Mouse (Mus musculus): ENCODE measurements around the gene Vamp2. TPM values are rescaled to one million over a fixed set of nuclear protein-coding genes. Genes with fewer than 3 reads are reported as not detected.
A peak's percentile ranks its signal among the peaks of the same experiment; 100 is the strongest.

Gene Vamp2
- polyA plus RNA-seq, 1 experiment from 2014 or later, result 324 TPM

DNA sequence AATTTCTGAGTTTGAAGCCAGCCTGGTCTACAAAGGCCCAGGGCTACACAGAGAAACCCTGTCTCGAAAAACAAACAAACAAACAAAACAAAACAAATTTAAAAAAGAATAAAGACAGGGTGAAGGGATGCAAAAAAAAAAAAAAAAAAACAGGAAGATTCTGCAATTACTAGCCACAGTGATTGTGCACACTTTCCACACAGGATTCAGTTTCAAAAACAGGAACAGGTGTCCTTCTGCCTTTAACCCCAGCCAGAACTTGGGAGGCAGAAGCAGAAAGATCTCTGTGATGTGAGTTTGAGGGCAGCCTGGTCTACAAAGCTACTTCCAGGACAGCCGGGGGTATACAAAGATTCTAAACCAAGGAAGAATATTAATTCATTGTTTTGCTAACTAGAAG lies 30.0 kb upstream of the Vamp2 start:
- no peaks in the 10 kb centered on the region for H3K36me3 ChIP-seq (replicated peaks; ENCODE audit: control insufficient read depth, insufficient read depth)
- peaks cover 25% of the 10 kb centered on the region for H3K4me1 ChIP-seq (replicated peaks; ENCODE audit: control insufficient read depth, insufficient read depth, low read length)
- no peak for ATAC-seq (ENCODE audit: low FRiP score)
- WGBS, result 73% methylated on average over 2 of the region's 2 CpGs
- no peaks in the 10 kb centered on the region for H3K27me3 ChIP-seq (ENCODE audit: control insufficient read depth, insufficient read depth, low read length)
- peak overlapping the region; percentile 75 for H3K4me2 ChIP-seq (replicated peaks)
- H3K9ac ChIP-seq, result peak overlapping the region; percentile 85
- peak overlapping the region; percentile 54 for H3K4me3 ChIP-seq (replicated peaks; ENCODE audit: low read length)
- no peak for DNase-seq (ENCODE audit: low spot score)
- peak overlapping the region; percentile 91 for H3K27ac ChIP-seq
- H3K9me3 ChIP-seq (ENCODE audit: control insufficient read depth, low read length), result no peaks in the 10 kb centered on the region

- no peaks in the 10 kb centered on the region for H3K9me3 ChIP-seq (ENCODE audit: control insufficient read depth, low read length)
- H3K4me2 ChIP-seq (replicated peaks), result peak overlapping the region; percentile 75
- DNase-seq (ENCODE audit: low spot score), result no peak
- ATAC-seq (ENCODE audit: low FRiP score), result peak; percentile 14
- H3K27ac ChIP-seq, result peak overlapping the region; percentile 91
- H3K9ac ChIP-seq, result peak overlapping the region; percentile 85
- 1% methylated on average over 19 of the region's 19 CpGs for WGBS
- H3K4me1 ChIP-seq (replicated peaks; ENCODE audit: control insufficient read depth, insufficient read depth, low read length), result peaks cover 25% of the 10 kb centered on the region
- H3K4me3 ChIP-seq (replicated peaks; ENCODE audit: low read length), result peak overlapping the region; percentile 54
- no peaks in the 10 kb centered on the region for H3K36me3 ChIP-seq (replicated peaks; ENCODE audit: control insufficient read depth, insufficient read depth)
- H3K27me3 ChIP-seq (ENCODE audit: control insufficient read depth, insufficient read depth, low read length), result no peaks in the 10 kb centered on the region
Measured at GRCm38 (mm10) chr11:69058729-69059356, 29.4 kb upstream of the Vamp2 start.

- H3K27ac ChIP-seq, result peak within 1 kb of the TSS; percentile 91
- H3K27me3 ChIP-seq (ENCODE audit: control insufficient read depth, insufficient read depth, low read length), result no peaks in the 10 kb centered on the region
- no peaks in the 10 kb centered on the region for H3K36me3 ChIP-seq (replicated peaks; ENCODE audit: control insufficient read depth, insufficient read depth)
- H3K9ac ChIP-seq, result peak within 1 kb of the TSS; percentile 85
- H3K4me2 ChIP-seq (replicated peaks), result peak within 1 kb of the TSS; percentile 80
- peaks cover 25% of the 10 kb centered on the region for H3K4me1 ChIP-seq (replicated peaks; ENCODE audit: control insufficient read depth, insufficient read depth, low read length)
- ATAC-seq (ENCODE audit: low FRiP score), result peak; percentile 94
- peak within 1 kb of the TSS; percentile 54 for H3K4me3 ChIP-seq (replicated peaks; ENCODE audit: low read length)
- no peaks in the 10 kb centered on the region for H3K9me3 ChIP-seq (ENCODE audit: control insufficient read depth, low read length)
- WGBS, result 0% methylated on average over 61 of the region's 64 CpGs
- DNase-seq (ENCODE audit: low spot score), result peak; percentile 94
Measured at GRCm38 (mm10) chr11:69059357-69059974, 28.8 kb upstream of the Vamp2 start, which contains the start of gene Borcs6. TSS of gene Borcs6 (plus strand) at chr11:69059717.

DNA sequence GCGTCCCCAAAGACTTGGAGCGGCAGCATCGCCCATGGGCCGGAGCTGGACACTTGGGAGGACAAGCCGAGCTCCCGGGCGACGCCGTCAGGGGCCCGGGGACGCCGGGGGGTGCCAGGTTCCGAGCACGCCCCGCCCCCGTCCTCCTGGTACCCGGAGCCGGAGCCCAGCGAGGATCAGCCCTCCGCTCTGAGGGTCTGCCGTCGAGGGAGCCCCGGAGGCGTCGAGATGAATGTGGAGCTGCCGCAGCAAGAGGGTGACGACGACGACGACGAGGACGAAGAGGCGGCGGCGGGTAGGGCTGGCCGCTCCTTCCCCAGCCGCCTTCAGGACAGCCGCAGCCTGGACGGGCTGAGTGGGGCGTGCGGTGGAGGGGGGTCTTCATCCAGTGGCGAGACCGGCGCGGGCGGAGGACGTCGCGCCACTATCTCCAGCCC lies 28.3 kb upstream of the Vamp2 start:
- no peaks in the 10 kb centered on the region for H3K9me3 ChIP-seq (ENCODE audit: control insufficient read depth, low read length)
- peak overlapping the region; percentile 80 for H3K4me2 ChIP-seq (replicated peaks)
- no peaks in the 10 kb centered on the region for H3K36me3 ChIP-seq (replicated peaks; ENCODE audit: control insufficient read depth, insufficient read depth)
- no peak for DNase-seq (ENCODE audit: low spot score)
- peak; percentile 10 for ATAC-seq (ENCODE audit: low FRiP score)
- H3K9ac ChIP-seq, result peak overlapping the region; percentile 85
- peaks cover 25% of the 10 kb centered on the region for H3K4me1 ChIP-seq (replicated peaks; ENCODE audit: control insufficient read depth, insufficient read depth, low read length)
- peak overlapping the region; percentile 54 for H3K4me3 ChIP-seq (replicated peaks; ENCODE audit: low read length)
- H3K27ac ChIP-seq, result peak overlapping the region; percentile 85
- WGBS, result 0% methylated on average over 43 of the region's 49 CpGs
- no peaks in the 10 kb centered on the region for H3K27me3 ChIP-seq (ENCODE audit: control insufficient read depth, insufficient read depth, low read length)

DNA sequence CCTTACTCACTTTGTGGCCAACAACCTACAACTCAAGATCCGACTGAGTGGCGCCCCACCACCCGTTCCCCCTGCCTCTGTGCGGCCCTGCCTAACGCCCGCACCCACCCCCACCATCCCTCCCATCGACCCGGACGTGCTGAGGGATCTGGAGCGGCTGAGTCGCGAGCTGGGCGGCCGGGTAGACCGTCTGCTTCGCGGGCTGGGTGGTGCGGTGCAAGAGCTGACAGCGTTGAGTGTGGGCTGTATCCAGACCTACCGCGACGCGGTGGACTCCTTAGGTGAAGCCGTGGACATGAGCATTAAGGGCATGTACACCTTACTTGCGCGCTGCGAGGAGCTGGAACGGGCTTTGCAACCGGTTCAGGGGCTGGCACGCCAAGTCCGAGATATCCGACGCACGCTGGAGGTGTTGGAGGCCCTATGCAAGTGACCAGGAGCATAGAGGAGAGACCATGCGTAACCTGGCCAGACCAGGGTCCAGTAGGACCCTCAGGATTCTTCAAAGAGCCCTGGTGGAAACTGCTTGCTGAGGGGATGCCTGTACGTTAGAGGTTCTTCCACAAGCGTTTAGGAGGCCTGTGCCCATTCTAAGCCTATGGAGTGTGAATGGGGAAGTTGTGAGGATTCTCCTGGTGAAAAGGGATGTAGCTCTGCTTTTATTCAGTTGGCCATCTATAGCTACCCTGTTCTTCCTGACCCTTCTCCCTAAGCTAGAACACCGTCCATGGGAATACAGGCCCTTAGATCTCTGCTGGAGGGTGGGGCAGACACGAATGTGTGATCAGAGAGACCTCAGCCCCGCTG lies 27.6 kb upstream of the Vamp2 start:
- H3K9ac ChIP-seq, result peak overlapping the region; percentile 85

DNA sequence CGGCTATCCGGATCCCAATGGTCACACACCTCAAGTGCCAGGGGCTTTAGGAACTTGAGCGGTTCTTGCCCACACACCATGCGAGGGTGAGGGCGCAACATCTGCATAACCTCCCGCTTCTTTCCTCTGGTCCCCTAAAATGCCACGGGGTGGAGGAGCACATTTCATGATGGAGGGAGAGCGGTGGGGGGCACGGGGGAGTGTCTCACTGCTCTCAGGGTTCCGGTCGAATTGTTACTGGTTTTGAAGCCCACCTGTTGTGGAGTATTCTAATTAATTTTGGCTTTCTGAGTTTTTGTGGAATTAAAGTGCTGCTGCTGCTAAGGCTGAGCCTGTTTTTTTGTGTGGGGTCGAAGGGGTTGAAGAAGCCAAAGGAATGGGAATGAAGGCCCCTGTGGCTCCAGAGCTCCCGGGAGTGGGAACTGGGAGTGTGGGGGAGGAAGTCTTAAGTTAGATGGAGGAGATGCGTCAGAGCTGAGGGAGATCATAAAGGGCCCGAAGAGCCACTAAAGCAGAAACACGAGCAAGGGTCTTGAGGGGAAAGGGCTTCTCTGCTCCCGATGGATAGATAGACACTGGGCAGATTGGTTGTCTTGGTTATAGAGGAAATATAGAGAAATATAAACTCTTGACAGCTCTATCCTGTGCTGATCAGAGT lies 26.9 kb upstream of the Vamp2 start:
- ATAC-seq (ENCODE audit: low FRiP score) (no peak), DNase-seq (ENCODE audit: low spot score) (no peak)
- Histone ChIP-seq H3K27me3 (ENCODE audit: control insufficient read depth, insufficient read depth, low read length) (no peaks in the 10 kb centered on the region), H3K27ac (no peak overlapping the region), H3K36me3 (replicated peaks; ENCODE audit: control insufficient read depth, insufficient read depth) (no peaks in the 10 kb centered on the region), H3K4me1 (replicated peaks; ENCODE audit: control insufficient read depth, insufficient read depth, low read length) (peaks cover 33% of the 10 kb centered on the region), H3K4me2 (replicated peaks) (peak overlapping the region; percentile 80), H3K9me3 (ENCODE audit: control insufficient read depth, low read length) (no peaks in the 10 kb centered on the region), H3K4me3 (replicated peaks; ENCODE audit: low read length) (peak overlapping the region; percentile 54), H3K9ac (peak overlapping the region; percentile 85)
- 8% methylated on average over 17 of the region's 17 CpGs for WGBS

More for the DNA sequence above, 27.6 kb upstream of the Vamp2 start:
- H3K4me3 ChIP-seq (replicated peaks; ENCODE audit: low read length), result peak overlapping the region; percentile 54
- no peak for ATAC-seq (ENCODE audit: low FRiP score)
- peaks cover 26% of the 10 kb centered on the region for H3K4me1 ChIP-seq (replicated peaks; ENCODE audit: control insufficient read depth, insufficient read depth, low read length)
- no peaks in the 10 kb centered on the region for H3K36me3 ChIP-seq (replicated peaks; ENCODE audit: control insufficient read depth, insufficient read depth)
- 1% methylated on average over 39 of the region's 40 CpGs for WGBS
- peak overlapping the region; percentile 80 for H3K4me2 ChIP-seq (replicated peaks)
- no peaks in the 10 kb centered on the region for H3K27me3 ChIP-seq (ENCODE audit: control insufficient read depth, insufficient read depth, low read length)
- no peaks in the 10 kb centered on the region for H3K9me3 ChIP-seq (ENCODE audit: control insufficient read depth, low read length)
- no peak for DNase-seq (ENCODE audit: low spot score)
- peak overlapping the region; percentile 85 for H3K27ac ChIP-seq

DNA sequence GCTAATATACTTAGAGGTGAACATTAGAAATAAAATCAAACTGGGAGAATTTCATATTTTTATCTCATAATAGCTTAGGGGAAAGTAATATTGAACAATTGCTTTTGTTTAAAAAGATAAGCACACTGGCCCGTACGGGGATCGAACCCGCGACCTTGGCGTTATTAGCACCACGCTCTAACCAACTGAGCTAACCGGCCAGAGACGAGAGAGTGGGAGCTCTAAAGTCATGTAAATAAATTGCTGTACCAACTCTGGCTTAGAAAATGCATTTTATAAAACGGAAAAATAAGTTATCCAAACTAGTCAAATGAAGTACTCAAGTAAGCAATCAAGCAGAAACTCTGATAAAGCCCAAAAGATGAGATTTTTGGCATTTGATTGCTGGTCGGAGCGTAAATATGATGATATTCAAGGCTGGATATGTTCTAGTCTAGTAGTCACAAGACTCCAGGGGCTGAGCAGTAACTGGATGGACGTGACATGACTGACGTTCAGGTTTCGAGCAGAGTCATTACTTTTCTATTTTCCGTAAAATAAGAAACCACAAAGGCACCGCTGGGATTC lies 26.0 kb upstream of the Vamp2 start:
- peak overlapping the region; percentile 80 for H3K4me2 ChIP-seq (replicated peaks)
- H3K4me3 ChIP-seq (replicated peaks; ENCODE audit: low read length), result peak overlapping the region; percentile 60
- WGBS, result under 1% methylated on average over 17 of the region's 17 CpGs
- peak overlapping the region; percentile 48 for H3K27ac ChIP-seq
- H3K9me3 ChIP-seq (ENCODE audit: control insufficient read depth, low read length), result no peaks in the 10 kb centered on the region
- H3K27me3 ChIP-seq (ENCODE audit: control insufficient read depth, insufficient read depth, low read length), result no peaks in the 10 kb centered on the region
- peak; percentile 91 for DNase-seq (ENCODE audit: low spot score)
- ATAC-seq (ENCODE audit: low FRiP score), result no peak
- no peaks in the 10 kb centered on the region for H3K36me3 ChIP-seq (replicated peaks; ENCODE audit: control insufficient read depth, insufficient read depth)
- H3K4me1 ChIP-seq (replicated peaks; ENCODE audit: control insufficient read depth, insufficient read depth, low read length), result peaks cover 37% of the 10 kb centered on the region
- H3K9ac ChIP-seq, result no peak overlapping the region

- Histone ChIP-seq H3K4me1 (replicated peaks; ENCODE audit: control insufficient read depth, insufficient read depth, low read length) (peaks cover 36% of the 10 kb centered on the region), H3K9ac (peak overlapping the region; percentile 39; the same call in 1 of the 2 replicates), H3K27me3 (ENCODE audit: control insufficient read depth, insufficient read depth, low read length) (no peaks in the 10 kb centered on the region), H3K9me3 (ENCODE audit: control insufficient read depth, low read length) (no peaks in the 10 kb centered on the region), H3K36me3 (replicated peaks; ENCODE audit: control insufficient read depth, insufficient read depth) (no peaks in the 10 kb centered on the region), H3K4me2 (replicated peaks) (peak overlapping the region; percentile 80), H3K4me3 (replicated peaks; ENCODE audit: low read length) (peak overlapping the region; percentile 60), H3K27ac (peak overlapping the region; percentile 53)
- ATAC-seq (ENCODE audit: low FRiP score), result peak; percentile 56
- 0% methylated on average over 19 of the region's 19 CpGs for WGBS
- DNase-seq (ENCODE audit: low spot score), result peak; percentile 100
Measured at GRCm38 (mm10) chr11:69062761-69063224, 25.5 kb upstream of the Vamp2 start.
